Mouse (Mus musculus) intestine, embryonic 15.5 days (tissue): Measurements from ENCODE around the gene Gcnt2. TPM values are rescaled to one million over a fixed set of nuclear protein-coding genes. Genes with fewer than 3 reads are reported as not detected.
"Not testable (repeated sequence)": the region's sequence is repeated elsewhere in the genome, so short reads cannot be mapped to it uniquely, and the experiment has no call there.

Experiments used
- ATAC-seq: fragments of 200-750 bp; cut with Nextera tagmentation; 2 replicates; pipeline ENCODE4 v1.8.0; 2017; ENCODE audit warnings: moderate TSS enrichment, moderate library complexity
- H3K27ac ChIP-seq: fragments of 300-500 bp; sonication (generic); 2 replicates; pipeline ENCODE4 v1.5.1; 2015; ENCODE audit warnings: mild to moderate bottlenecking, inconsistent platforms
- H3K27me3 ChIP-seq: fragments of 300-500 bp; sonication (generic); replicated peaks from 2 replicates; pipeline ENCODE4 v1.6.1; 2015; ENCODE audit warnings: inconsistent platforms
- H3K36me3 ChIP-seq: fragments of 300-500 bp; sonication (generic); 2 replicates; pipeline ENCODE4 v1.6.1; 2015; ENCODE audit warnings: inconsistent platforms
- H3K4me1 ChIP-seq: fragments of 300-500 bp; sonication (generic); replicated peaks from 2 replicates; pipeline ENCODE4 v1.6.1; 2015; ENCODE audit warnings: inconsistent platforms
- H3K4me2 ChIP-seq: fragments of 300-500 bp; sonication (generic); replicated peaks from 2 replicates; pipeline ENCODE4 v1.6.1; 2015; ENCODE audit warnings: mild to moderate bottlenecking, inconsistent platforms
- H3K4me3 ChIP-seq: fragments of 300-500 bp; sonication (generic); replicated peaks from 2 replicates; pipeline ENCODE4 v1.5.1; 2015; ENCODE audit warnings: inconsistent platforms
- H3K9ac ChIP-seq: fragments of 300-500 bp; sonication (generic); 2 replicates; pipeline ENCODE4 v1.6.1; 2015; ENCODE audit warnings: inconsistent platforms
- H3K9me3 ChIP-seq: fragments of 300-500 bp; sonication (generic); 2 replicates; pipeline ENCODE4 v1.6.1; 2016; ENCODE audit warnings: inconsistent platforms
- WGBS: fragments of 180-500 bp; shearing (Covaris S2); methylation state at CpG from one replicate; pipeline ENCODE4 v1.1.7; 2015; 5-methylcytosine and 5-hydroxymethylcytosine counted together
- polyA plus RNA-seq: library from polyadenylated mRNA; unstranded; fragments of >200 nt; fragmentation: Nextera tagmentation; extraction: Ambion mirVana; gene quantifications from 2 replicates; pipeline ENCODE4 v1.2.1, GENCODE M21; 2015

Gene Gcnt2
- polyA plus RNA-seq, 1 experiment from 2014 or later: 12.4 TPM

DNA sequence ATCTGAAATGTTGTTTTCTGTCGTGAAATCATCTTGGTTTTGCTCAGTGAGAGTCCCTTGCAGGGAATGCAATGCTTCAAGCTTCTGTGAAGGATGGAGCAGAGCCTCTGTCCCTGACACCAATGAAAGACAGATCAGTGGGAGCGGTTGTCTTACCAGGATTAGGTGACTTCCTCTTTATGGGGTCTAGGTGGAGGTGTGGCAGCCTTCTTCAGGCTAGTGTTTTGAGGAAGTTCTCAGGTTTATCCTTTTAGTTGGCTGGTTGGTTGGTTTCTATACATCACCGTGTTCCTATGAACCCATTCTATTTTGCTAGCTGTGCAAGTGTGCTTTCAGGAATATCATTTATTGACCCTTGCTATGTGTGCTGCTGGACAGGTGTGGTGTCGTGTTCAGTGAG is 18.0 kb downstream of the Gcnt2 start:
- H3K4me3 ChIP-seq: no peak overlapping the region
- WGBS: 78% methylated on average over 4 of the region's 4 CpGs
- no peak overlapping the region for H3K4me2 ChIP-seq
- H3K9me3 ChIP-seq: no peaks in the 10 kb centered on the region
- no peak overlapping the region for H3K9ac ChIP-seq
- H3K27ac ChIP-seq: no peak overlapping the region
- H3K4me1 ChIP-seq: no peaks in the 10 kb centered on the region
- H3K36me3 ChIP-seq: no peaks in the 10 kb centered on the region
- H3K27me3 ChIP-seq: no peaks in the 10 kb centered on the region
- ATAC-seq: no peak

DNA sequence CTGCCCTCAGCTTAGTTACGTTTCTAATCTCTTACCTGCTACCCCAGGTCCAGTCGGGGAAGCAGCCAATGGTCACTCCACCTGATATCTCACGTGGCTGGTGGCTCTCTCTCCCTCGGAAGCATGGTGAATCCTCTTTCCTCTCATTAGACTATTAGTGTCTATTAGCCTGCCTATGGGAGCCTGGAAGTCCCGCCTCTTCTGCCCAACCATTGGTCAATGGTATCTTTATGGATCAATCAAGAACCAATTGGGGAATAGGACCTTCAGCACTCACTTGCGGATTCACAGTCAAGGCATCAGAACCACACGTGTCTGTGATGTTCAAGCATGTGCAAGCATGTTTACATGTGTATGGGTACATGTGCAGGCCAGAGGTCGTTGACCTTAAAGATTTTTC is 21.0 kb downstream of the Gcnt2 start:
- no peak overlapping the region for H3K4me2 ChIP-seq
- H3K36me3 ChIP-seq: no peaks in the 10 kb centered on the region
- H3K4me1 ChIP-seq: no peaks in the 10 kb centered on the region
- WGBS: 80% methylated on average over 8 of the region's 8 CpGs
- H3K4me3 ChIP-seq: no peak overlapping the region
- no peak overlapping the region for H3K27ac ChIP-seq
- ATAC-seq: no peak
- H3K27me3 ChIP-seq: no peaks in the 10 kb centered on the region
- H3K9ac ChIP-seq: no peak overlapping the region
- no peaks in the 10 kb centered on the region for H3K9me3 ChIP-seq

DNA sequence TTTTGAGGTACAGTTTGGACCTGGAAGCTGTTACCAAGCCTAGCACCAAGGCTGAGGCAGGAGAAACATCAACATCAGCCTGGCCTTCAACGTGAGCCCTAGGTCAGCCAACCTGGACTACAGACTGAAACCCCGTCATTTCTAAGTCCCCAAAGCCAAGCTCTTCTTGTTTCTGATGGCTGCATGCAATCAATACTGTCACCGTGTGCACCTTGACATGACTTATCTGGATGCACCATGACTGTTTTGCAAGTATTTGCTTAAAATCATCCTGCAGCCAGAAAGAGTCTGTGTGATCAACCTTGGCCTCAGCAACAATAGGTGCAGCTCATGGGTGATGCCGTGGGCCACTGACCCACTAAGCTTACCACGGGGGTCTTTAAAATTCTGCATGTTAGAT is 23.1 kb downstream of the Gcnt2 start:
- WGBS: 85% methylated on average over 5 of the region's 5 CpGs
- no peak overlapping the region for H3K4me3 ChIP-seq
- ATAC-seq: no peak
- H3K9me3 ChIP-seq: no peaks in the 10 kb centered on the region
- H3K27me3 ChIP-seq: no peaks in the 10 kb centered on the region
- H3K4me1 ChIP-seq: peaks cover 11% of the 10 kb centered on the region; the same call in 1 of the 2 replicates
- no peak overlapping the region for H3K4me2 ChIP-seq
- H3K36me3 ChIP-seq: no peaks in the 10 kb centered on the region
- H3K27ac ChIP-seq: no peak overlapping the region
- no peak overlapping the region for H3K9ac ChIP-seq

DNA sequence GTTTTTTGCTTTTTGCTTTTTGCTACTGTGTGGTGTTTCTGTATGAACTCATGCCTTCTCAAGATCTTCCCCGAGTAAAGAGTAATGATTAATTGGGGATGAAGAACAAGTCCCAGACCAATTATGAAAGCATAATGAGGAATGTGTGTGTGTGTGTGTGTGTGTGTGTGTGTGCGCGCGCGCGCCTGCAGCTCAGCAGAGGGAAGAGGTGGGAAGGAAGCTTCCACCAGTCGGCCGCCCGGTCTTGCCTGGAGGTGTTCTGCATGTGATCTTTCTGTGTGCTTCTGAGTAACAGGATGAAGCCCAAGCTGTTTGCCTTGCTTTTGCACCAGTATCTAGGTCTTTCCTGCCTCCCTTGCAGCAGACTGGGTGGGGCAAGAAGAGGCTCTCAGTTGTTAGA is 24.3 kb downstream of the Gcnt2 start:
- WGBS: 81% methylated on average over 9 of the region's 9 CpGs
- Histone ChIP-seq H3K4me1 (peaks cover 14% of the 10 kb centered on the region; the same call in 1 of the 2 replicates), H3K27ac (no peak overlapping the region), H3K4me3 (no peak overlapping the region), H3K4me2 (no peak overlapping the region), H3K9ac (no peak overlapping the region), H3K27me3 (no peaks in the 10 kb centered on the region), H3K9me3 (no peaks in the 10 kb centered on the region), H3K36me3 (no peaks in the 10 kb centered on the region)
- ATAC-seq: no peak

DNA sequence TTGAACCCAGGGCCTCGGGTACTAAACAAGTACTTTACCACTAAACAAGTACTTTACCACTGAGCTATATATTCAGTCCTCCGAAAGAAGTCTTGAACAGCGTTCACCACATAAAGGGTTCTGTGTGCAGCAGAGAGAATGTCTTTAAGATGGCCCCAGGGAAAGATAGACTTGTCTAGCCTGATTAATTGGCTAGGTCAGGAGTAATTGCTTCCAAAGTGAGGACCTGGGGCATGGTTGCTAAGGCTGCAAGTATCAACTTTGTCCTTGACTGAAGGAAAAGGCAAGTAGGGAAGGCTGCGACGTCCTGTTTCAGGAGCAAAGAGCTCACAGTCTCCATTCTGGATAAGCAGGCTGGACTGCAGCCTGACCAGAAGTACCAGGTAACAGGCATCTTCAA is 25.3 kb downstream of the Gcnt2 start:
- no peak for ATAC-seq
- 74% methylated on average over 5 of the region's 5 CpGs for WGBS
- Histone ChIP-seq H3K9me3 (no peaks in the 10 kb centered on the region), H3K27ac (peak overlapping the region; percentile 51; the same call in 1 of the 2 replicates), H3K4me3 (no peak overlapping the region), H3K4me2 (no peak overlapping the region), H3K36me3 (no peaks in the 10 kb centered on the region), H3K27me3 (no peaks in the 10 kb centered on the region), H3K4me1 (peaks cover 14% of the 10 kb centered on the region; the same call in 1 of the 2 replicates), H3K9ac (no peak overlapping the region)

DNA sequence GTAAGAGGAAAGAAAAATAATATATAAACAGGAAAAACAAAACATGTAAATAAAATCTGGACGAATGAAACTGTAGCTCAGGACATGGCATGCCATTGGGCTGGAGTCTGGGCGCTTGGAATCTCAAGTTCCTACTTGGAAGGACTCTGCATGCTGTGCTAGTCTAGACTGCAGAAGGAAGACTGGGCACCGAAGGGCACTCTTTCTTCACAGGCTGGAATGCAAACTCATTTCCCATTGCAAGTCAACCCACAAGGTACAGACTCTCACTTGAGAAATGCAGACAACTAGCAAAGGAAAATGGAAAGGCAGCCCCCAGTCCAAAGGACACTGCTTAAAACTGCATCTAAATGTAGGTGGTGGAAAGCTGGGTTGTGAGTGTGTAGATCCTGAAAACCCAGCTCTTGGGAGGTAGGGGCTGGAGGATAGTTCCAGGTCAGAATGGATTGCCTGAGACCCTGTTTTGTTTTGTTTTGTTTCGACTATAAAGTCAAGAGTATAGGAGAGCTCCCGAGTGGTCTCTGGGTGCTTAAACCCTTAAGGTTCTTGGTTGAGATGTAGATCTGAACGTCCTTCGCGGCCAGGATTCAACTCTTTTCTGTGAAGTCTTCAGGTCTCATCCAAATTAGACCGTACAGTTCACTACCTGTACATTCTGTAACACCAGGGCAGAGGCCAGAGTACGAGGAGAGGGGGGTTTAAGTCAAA is 26.5 kb downstream of the Gcnt2 start:
- H3K4me3 ChIP-seq: 0 out of 2 replicates have a peak overlapping the region, but pooled peaks have one; percentile 29
- H3K9ac ChIP-seq: no peak overlapping the region
- no peaks in the 10 kb centered on the region for H3K9me3 ChIP-seq
- no peaks in the 10 kb centered on the region for H3K36me3 ChIP-seq
- peak overlapping the region; percentile 62 for H3K4me2 ChIP-seq
- 55% methylated on average over 10 of the region's 10 CpGs for WGBS
- ATAC-seq: no peak
- no peaks in the 10 kb centered on the region for H3K27me3 ChIP-seq
- no peak overlapping the region for H3K27ac ChIP-seq
- H3K4me1 ChIP-seq: peaks cover 16% of the 10 kb centered on the region; the same call in 1 of the 2 replicates

DNA sequence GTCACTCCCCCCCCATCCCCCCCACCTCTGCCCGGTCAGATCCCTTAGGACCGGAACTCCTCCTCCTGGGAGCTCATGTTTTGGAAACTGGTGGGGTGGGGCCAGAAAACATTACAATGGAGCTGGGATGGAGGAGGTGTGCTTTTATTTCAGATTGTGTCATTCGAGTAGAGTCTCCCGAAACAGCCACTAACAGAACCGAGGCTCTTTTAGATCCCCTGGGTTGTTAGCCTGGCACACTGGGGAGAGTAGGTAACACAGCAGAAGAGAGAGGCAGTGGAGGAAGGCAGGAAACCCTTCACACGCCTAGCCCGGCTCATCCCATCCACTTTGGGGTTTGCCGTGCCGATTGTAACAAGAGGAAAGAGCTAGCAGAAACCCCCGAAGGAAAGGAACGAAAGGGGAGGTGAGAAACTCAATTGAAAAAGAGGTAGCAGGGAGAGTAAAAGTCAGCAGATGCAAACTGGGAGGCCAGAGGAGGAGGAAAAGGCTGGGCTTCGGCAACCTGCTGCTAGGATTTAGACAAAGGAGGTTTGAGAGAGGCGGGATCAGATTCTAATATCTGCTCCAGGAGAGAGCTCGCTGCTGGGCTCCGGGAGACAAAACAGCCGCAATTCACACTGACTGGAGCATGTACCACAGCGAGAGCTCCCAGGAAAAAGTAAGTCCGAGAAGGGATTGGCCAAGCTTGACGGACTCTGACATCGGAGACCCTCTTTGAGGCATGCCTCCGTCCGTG is 27.3 kb downstream of the Gcnt2 start:
- H3K4me1 ChIP-seq: peaks cover 16% of the 10 kb centered on the region; the same call in 1 of the 2 replicates
- H3K36me3 ChIP-seq: no peaks in the 10 kb centered on the region
- no peaks in the 10 kb centered on the region for H3K9me3 ChIP-seq
- H3K9ac ChIP-seq: peak overlapping the region; percentile 27
- WGBS: 12% methylated on average over 22 of the region's 22 CpGs
- peak overlapping the region; percentile 29 for H3K4me3 ChIP-seq
- H3K27ac ChIP-seq: peak overlapping the region; percentile 1; the same call in 1 of the 2 replicates
- ATAC-seq: peak; percentile 20; the same call in 1 of the 2 replicates
- H3K27me3 ChIP-seq: no peaks in the 10 kb centered on the region
- H3K4me2 ChIP-seq: peak overlapping the region; percentile 62

DNA sequence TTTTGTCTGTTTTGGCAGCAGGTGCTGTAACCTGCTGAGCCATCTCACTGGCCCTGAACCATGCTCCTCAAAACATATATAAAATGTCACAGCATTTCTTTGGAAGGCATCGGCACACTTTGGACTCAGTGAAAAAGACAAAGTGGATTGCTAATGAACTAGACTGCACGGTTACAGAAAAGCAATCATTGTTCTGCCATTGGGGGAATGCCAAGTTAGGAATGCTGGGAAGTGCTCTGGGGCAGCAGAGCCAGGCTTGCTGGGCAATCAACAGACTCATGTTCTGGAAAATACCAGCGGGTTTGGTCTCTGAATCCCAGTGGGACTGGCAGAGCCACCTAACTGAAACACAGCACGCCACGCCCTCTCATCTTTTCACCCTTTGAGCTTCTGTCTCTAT is 31.0 kb downstream of the Gcnt2 start:
- Histone ChIP-seq H3K9me3 (no peaks in the 10 kb centered on the region), H3K36me3 (no peaks in the 10 kb centered on the region), H3K27me3 (no peaks in the 10 kb centered on the region), H3K4me3 (no peak overlapping the region), H3K9ac (no peak overlapping the region), H3K4me2 (no peak overlapping the region; the same call in 1 of the 2 replicates), H3K4me1 (peaks cover 16% of the 10 kb centered on the region; the same call in 1 of the 2 replicates), H3K27ac (no peak overlapping the region)
- no peak for ATAC-seq
- 79% methylated on average over 5 of the region's 5 CpGs for WGBS

DNA sequence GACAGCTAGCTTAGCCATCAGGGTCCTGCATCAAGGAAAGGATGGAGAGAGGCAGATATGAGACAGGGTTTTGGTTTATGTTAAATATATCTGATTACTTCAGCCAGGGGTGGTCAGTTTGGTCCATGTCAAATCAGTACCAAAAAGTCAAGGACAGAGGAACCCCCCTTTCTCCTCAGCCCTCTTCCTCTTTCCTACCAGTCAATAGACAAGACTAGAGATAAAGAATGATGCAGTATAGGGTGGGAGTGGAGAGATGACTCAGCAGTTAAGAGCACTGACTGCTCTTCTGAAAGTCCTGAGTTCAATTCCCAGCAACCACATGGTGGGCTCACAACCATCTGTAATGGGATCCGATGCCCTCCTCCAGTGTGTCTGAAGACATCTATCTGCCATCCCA is 31.8 kb downstream of the Gcnt2 start:
- not testable (repeated sequence) for ATAC-seq, H3K4me3 ChIP-seq, H3K36me3 ChIP-seq, H3K9me3 ChIP-seq, H3K4me2 ChIP-seq, H3K27ac ChIP-seq, H3K27me3 ChIP-seq, H3K9ac ChIP-seq
- peaks cover 16% of the 10 kb centered on the region; the same call in 1 of the 2 replicates for H3K4me1 ChIP-seq
- 92% methylated on average over 1 of the region's 1 CpGs for WGBS

DNA sequence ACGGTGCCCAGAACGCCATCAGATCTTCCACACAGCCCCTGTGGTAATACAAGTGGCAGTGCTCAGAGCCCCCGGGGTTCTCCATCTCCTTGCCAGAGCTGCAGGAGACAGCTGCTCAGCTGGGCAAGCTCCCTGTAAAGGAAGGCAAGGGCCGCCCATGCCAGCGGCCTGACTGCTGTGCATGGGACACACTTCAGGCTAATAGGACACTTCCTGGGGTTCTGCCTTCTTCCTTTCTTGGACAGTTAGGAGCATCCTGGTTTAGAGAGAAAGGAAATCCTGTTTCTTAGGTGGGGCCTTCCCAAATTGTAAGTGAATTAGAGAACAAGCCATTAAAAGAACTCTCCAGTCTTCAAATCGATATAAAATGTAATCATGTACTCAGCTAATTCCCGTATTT is 32.5 kb downstream of the Gcnt2 start:
- WGBS: 78% methylated on average over 7 of the region's 7 CpGs
- Histone ChIP-seq H3K4me1 (peaks cover 9% of the 10 kb centered on the region; the same call in 1 of the 2 replicates), H3K9ac (no peak overlapping the region), H3K27ac (no peak overlapping the region), H3K4me3 (no peak overlapping the region), H3K36me3 (no peaks in the 10 kb centered on the region), H3K4me2 (no peak overlapping the region), H3K27me3 (no peaks in the 10 kb centered on the region), H3K9me3 (no peaks in the 10 kb centered on the region)
- ATAC-seq: no peak

DNA sequence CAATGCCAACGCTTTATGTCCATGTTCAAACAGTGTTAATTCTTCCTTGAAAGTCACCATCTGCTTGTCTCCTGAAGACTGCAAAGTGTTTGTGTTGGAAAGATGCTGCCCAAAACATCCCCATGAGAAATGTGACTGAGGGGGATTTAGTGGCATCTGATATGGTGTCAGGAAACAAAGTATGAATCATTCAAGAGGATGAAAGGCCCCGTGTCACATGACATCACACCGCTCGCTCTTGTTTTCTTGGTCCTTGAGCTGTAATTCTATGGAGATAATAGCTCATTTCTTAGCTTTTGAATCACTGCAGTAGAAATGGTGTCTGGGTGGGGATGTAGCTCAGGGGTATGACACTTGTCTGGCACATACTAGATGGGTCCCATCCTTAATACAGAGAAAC is 33.0 kb downstream of the Gcnt2 start:
- no peak for ATAC-seq
- Histone ChIP-seq H3K36me3 (no peaks in the 10 kb centered on the region), H3K4me3 (no peak overlapping the region), H3K4me1 (peaks cover 5% of the 10 kb centered on the region; the same call in 1 of the 2 replicates), H3K9me3 (no peaks in the 10 kb centered on the region), H3K9ac (no peak overlapping the region), H3K4me2 (no peak overlapping the region), H3K27me3 (no peaks in the 10 kb centered on the region), H3K27ac (no peak overlapping the region)
- 82% methylated on average over 4 of the region's 4 CpGs for whole genome bisulfite sequencing

DNA sequence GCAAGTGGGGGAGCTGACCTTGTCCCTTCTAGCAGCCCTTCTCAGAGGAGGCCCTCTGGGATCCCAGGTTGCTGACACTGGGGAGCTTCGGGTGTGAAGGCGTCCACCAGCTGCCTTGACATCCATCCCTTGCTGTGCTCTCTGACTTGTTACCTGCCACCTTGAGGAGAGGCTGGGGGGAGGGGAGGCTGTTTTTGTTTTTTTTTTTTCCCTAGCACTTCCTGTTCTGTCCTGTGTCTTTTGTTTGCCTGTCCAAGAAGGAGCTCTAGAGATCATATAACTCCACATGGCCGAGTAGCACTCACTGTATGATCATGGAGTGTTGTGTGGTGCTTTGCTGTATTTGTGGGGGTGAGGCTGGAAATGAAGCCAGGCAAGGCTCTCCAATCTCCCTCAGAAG is 34.0 kb downstream of the Gcnt2 start:
- H3K9ac ChIP-seq: no peak overlapping the region
- H3K27me3 ChIP-seq: no peaks in the 10 kb centered on the region
- no peak for ATAC-seq
- no peak overlapping the region for H3K27ac ChIP-seq
- no peak overlapping the region for H3K4me3 ChIP-seq
- no peak overlapping the region for H3K4me2 ChIP-seq
- no peaks in the 10 kb centered on the region for H3K9me3 ChIP-seq
- WGBS: 79% methylated on average over 3 of the region's 3 CpGs
- H3K4me1 ChIP-seq: peaks cover 2% of the 10 kb centered on the region; the same call in 1 of the 2 replicates
- H3K36me3 ChIP-seq: no peaks in the 10 kb centered on the region
